Mouse (Mus musculus) kidney, embryonic 14.5 days (tissue): ENCODE measurements around the gene Tbc1d20. TPM values are rescaled to one million over a fixed set of nuclear protein-coding genes. Genes with fewer than 3 reads are reported as not detected.

Experiments
- ATAC-seq: fragments of 200-750 bp; cut with Nextera tagmentation; 2 replicates; pipeline ENCODE4 v1.8.0; 2017; ENCODE audit warnings: moderate number of reproducible peaks, mild to moderate bottlenecking, moderate TSS enrichment, moderate library complexity; ENCODE audit not compliant: low FRiP score, low TSS enrichment
- H3K27ac ChIP-seq: fragments of 300-500 bp; sonication (generic); 2 replicates; pipeline ENCODE4 v1.5.1; 2014; ENCODE audit warnings: low read depth, mild to moderate bottlenecking, low read length, moderate library complexity, mixed read lengths
- H3K27me3 ChIP-seq: fragments of 300-500 bp; sonication (generic); 2 replicates; pipeline ENCODE4 v1.6.1; 2014; ENCODE audit warnings: mild to moderate bottlenecking, low read length; ENCODE audit not compliant: control insufficient read depth, insufficient read depth
- H3K36me3 ChIP-seq: fragments of 300-500 bp; sonication (generic); 2 replicates; pipeline ENCODE4 v1.6.1; 2014; ENCODE audit warnings: low read length, mixed read lengths; ENCODE audit not compliant: control insufficient read depth, insufficient read depth
- H3K4me1 ChIP-seq: fragments of 300-500 bp; sonication (generic); 2 replicates; pipeline ENCODE4 v1.6.1; 2014; ENCODE audit warnings: low read length, mixed read lengths; ENCODE audit not compliant: control insufficient read depth, insufficient read depth
- H3K4me2 ChIP-seq: fragments of 300-500 bp; sonication (generic); replicated peaks from 2 replicates; pipeline ENCODE4 v1.6.1; 2014; ENCODE audit warnings: low read depth, mild to moderate bottlenecking, low read length
- H3K4me3 ChIP-seq: fragments of 300-500 bp; sonication (generic); 2 replicates; pipeline ENCODE4 v1.5.1; 2014; ENCODE audit warnings: mild to moderate bottlenecking, low read length
- H3K9ac ChIP-seq: fragments of 300-500 bp; sonication (generic); 2 replicates; pipeline ENCODE4 v1.6.1; 2014; ENCODE audit warnings: low read depth, mild to moderate bottlenecking, low read length, moderate library complexity
- H3K9me3 ChIP-seq: fragments of 300-500 bp; sonication (generic); 2 replicates; pipeline ENCODE4 v1.6.1; 2016; ENCODE audit warnings: low read length; ENCODE audit not compliant: control insufficient read depth
- WGBS: fragments of 180-500 bp; shearing (Covaris S2); extraction: QIAGEN DNeasy Blood & Tissue Kit; methylation state at CpG from one replicate; pipeline ENCODE4 v1.1.7; 2014; 5-methylcytosine and 5-hydroxymethylcytosine counted together
- polyA plus RNA-seq: library from polyadenylated mRNA; unstranded; fragments of >200 nt; fragmentation: Nextera tagmentation; extraction: Ambion mirVana; gene quantifications from 2 replicates; pipeline ENCODE4 v1.2.1, GENCODE M21; 2014

Gene Tbc1d20
- polyA plus RNA-seq, 1 experiment from 2014 or later: 37.4 TPM

- Histone ChIP-seq H3K27ac (no peak overlapping the region), H3K4me3 (no peak overlapping the region), H3K4me1 (peaks cover 6% of the 10 kb centered on the region; the same call in 1 of the 2 replicates), H3K9ac (no peak overlapping the region), H3K27me3 (no peaks in the 10 kb centered on the region), H3K36me3 (no peaks in the 10 kb centered on the region; the same call in 1 of the 2 replicates), H3K9me3 (no peaks in the 10 kb centered on the region), H3K4me2 (no peak overlapping the region)
- ATAC-seq: no peak
- 54% methylated on average over 2 of the region's 2 CpGs for WGBS
Measured at GRCm38 (mm10) chr2:152292475-152292874, 1.2 kb upstream of the Tbc1d20 start.

DNA sequence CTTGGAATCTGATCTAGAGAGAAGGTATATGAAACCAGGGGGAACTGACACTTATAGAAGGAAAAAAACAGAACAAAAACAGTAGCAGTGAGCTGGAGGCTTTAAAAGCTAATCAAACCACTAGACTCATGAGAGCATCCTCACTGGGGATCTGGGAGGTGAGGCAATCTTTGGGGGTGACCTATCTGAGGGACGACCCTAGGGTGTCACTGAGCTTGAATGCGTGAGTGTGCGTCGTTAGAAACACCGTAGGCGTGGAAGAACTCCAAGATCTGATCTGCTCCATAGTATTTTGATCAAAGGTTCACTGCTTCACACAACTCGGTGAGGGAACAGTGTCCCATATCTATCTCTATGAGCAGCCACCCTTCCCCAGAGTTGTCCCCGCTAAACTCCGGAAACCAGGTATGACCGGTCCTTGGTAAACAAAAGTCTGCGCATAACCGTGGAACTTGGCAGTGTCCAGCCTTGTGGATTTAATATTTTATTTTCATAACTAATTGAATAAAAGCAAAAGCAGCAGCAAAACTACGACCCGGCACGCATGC is 375 bp upstream of the Tbc1d20 start:
- peak; percentile 64 for ATAC-seq

GRCm38 (mm10) chr2:152294541-152294940 is 913 bp downstream of the Tbc1d20 start:
- no peak overlapping the region for H3K27ac ChIP-seq
- 34% methylated on average over 5 of the region's 5 CpGs for WGBS
- ATAC-seq: no peak
- no peaks in the 10 kb centered on the region for H3K36me3 ChIP-seq
- H3K4me1 ChIP-seq: peaks cover 6% of the 10 kb centered on the region; the same call in 1 of the 2 replicates
- peak overlapping the region; percentile 81 for H3K9ac ChIP-seq
- peak overlapping the region; percentile 60 for H3K4me2 ChIP-seq
- no peaks in the 10 kb centered on the region for H3K9me3 ChIP-seq
- peak overlapping the region; percentile 68 for H3K4me3 ChIP-seq
- no peaks in the 10 kb centered on the region for H3K27me3 ChIP-seq

More for the DNA sequence above, 375 bp upstream of the Tbc1d20 start:
- no peak overlapping the region for H3K27ac ChIP-seq
- no peaks in the 10 kb centered on the region for H3K9me3 ChIP-seq
- under 1% methylated on average over 15 of the region's 15 CpGs for WGBS
- peak overlapping the region; percentile 68 for H3K4me3 ChIP-seq
- no peak overlapping the region for H3K9ac ChIP-seq
- H3K4me1 ChIP-seq: peaks cover 6% of the 10 kb centered on the region; the same call in 1 of the 2 replicates
- no peaks in the 10 kb centered on the region for H3K36me3 ChIP-seq
- H3K4me2 ChIP-seq: peak overlapping the region; percentile 60
- no peaks in the 10 kb centered on the region for H3K27me3 ChIP-seq

GRCm38 (mm10) chr2:152302862-152303261 is 9.2 kb downstream of the Tbc1d20 start:
- Histone ChIP-seq H3K9ac (no peak overlapping the region), H3K4me3 (no peak overlapping the region), H3K27ac (no peak overlapping the region), H3K9me3 (no peaks in the 10 kb centered on the region), H3K4me2 (no peak overlapping the region), H3K27me3 (no peaks in the 10 kb centered on the region), H3K4me1 (no peaks in the 10 kb centered on the region), H3K36me3 (peaks cover 45% of the 10 kb centered on the region)
- no peak for ATAC-seq
- 86% methylated on average over 2 of the region's 2 CpGs for WGBS

DNA sequence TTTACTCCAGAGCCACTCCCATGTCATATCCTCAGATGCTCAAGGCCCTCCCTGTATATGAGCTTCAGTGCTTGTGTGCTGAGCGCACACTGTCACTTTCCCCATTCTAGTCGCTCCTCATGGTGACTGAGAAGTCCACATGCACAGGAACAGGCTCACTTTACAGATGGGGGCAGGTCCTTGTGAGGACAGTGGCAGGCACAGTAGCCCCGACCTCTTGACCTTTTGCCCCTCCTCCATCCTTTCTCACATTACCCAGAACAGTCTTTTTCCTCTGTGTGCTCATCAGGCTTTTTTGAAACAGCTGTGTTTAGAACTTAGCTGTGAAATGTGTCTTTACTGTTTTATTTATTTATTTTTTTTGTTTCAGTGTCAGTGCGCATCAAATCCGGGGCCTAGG is 10.2 kb downstream of the Tbc1d20 start:
- WGBS: 56% methylated on average over 5 of the region's 5 CpGs
- Histone ChIP-seq H3K9me3 (no peaks in the 10 kb centered on the region), H3K27me3 (no peaks in the 10 kb centered on the region), H3K9ac (no peak overlapping the region), H3K4me3 (no peak overlapping the region), H3K4me1 (no peaks in the 10 kb centered on the region), H3K27ac (no peak overlapping the region), H3K4me2 (no peak overlapping the region), H3K36me3 (peaks cover 54% of the 10 kb centered on the region)
- ATAC-seq: 0 out of 2 replicates have a peak, but pooled peaks have one; percentile 46

DNA sequence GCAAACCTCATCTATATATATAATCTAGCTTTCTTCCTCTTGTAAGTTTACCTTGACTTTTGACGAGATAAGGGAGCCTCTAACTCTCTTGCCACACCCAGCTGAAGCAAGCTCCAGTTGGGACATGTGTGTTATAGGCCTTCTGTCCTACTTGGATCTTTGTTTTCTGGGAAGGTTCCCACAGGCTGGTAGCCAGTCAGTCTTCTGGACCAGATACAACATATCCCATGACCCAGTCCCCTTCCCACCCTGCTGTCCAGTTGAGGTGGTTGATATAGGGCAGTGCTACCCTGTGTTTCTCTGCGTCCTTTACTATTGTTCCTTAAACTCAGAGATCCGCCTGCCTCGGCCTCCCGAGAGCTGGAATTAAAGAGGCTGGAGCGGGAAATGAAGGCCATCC is 11.9 kb downstream of the Tbc1d20 start:
- Histone ChIP-seq H3K9ac (no peak overlapping the region), H3K9me3 (no peaks in the 10 kb centered on the region), H3K4me2 (no peak overlapping the region), H3K4me3 (no peak overlapping the region), H3K27ac (no peak overlapping the region), H3K27me3 (no peaks in the 10 kb centered on the region), H3K36me3 (peaks cover 66% of the 10 kb centered on the region), H3K4me1 (no peaks in the 10 kb centered on the region)
- no peak for ATAC-seq
- WGBS: 99% methylated on average over 6 of the region's 6 CpGs

DNA sequence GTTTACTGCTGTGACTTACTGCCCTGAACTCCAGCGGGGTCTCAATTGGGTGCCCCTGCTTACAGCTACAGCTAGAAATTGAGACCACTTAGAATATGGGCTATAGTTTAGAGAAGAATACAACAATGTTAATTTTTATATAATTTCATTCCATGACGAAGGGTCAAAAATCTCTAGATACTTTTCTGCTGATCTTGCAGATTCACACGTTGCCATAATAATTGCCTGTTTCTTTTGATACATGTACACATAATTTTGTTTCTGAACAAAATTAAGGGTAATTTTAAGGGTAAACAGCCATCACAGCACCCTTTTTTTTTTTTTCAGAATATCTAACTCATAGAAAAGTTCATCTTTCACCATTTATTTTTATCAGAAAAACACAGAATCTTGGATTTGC is 13.6 kb downstream of the Tbc1d20 start:
- no peak overlapping the region for H3K4me2 ChIP-seq
- 86% methylated on average over 3 of the region's 3 CpGs for WGBS
- H3K4me1 ChIP-seq: no peaks in the 10 kb centered on the region
- H3K27me3 ChIP-seq: no peaks in the 10 kb centered on the region
- H3K9ac ChIP-seq: no peak overlapping the region
- no peak overlapping the region for H3K27ac ChIP-seq
- H3K9me3 ChIP-seq: no peaks in the 10 kb centered on the region
- ATAC-seq: no peak
- H3K36me3 ChIP-seq: peaks cover 79% of the 10 kb centered on the region
- no peak overlapping the region for H3K4me3 ChIP-seq

DNA sequence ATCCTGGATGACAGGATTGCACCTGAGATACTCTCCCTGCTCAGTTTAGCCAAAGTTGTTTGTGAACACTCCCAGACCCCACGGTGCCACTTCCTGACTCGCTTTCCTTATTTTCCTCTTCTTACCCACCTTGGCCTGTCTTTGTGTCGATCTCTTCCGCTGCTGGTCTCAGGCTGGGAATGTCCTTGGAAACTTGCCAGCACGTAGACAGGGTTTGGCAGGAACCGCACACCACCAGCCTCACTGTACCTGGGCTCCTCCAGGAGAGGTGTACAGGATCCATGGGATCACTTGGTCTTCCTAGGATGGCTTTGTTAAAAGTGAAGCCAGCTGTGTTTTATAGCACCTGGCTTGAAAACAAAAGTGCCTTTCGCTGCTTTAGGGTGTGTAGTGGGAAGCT is 19.4 kb downstream of the Tbc1d20 start:
- H3K36me3 ChIP-seq: peaks cover 84% of the 10 kb centered on the region
- no peak overlapping the region for H3K9ac ChIP-seq
- H3K27ac ChIP-seq: no peak overlapping the region
- WGBS: 82% methylated on average over 7 of the region's 7 CpGs
- ATAC-seq: no peak
- H3K4me1 ChIP-seq: no peaks in the 10 kb centered on the region
- H3K27me3 ChIP-seq: no peaks in the 10 kb centered on the region
- H3K9me3 ChIP-seq: no peaks in the 10 kb centered on the region
- no peak overlapping the region for H3K4me2 ChIP-seq
- H3K4me3 ChIP-seq: no peak overlapping the region

DNA sequence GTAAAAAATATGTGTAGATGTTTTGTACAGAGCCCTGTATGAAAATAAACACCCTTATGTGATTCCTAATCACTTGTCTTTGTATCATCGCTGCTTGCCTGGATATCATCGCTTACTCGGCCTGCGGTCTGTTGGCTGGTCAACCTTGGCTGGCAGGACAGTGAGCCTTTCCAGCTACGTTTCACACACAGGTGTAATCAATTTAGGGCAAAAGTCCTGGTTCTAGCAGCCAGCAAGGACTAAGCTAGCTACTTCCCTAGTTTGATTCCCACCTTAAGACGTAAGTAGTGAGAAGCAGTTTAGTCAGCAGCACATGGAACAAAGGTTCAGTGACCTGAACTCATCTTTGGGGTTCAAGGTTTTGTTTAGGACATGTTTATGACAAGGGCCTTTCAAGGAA is 20.3 kb downstream of the Tbc1d20 start:
- H3K9ac ChIP-seq: no peak overlapping the region
- H3K4me3 ChIP-seq: no peak overlapping the region
- H3K9me3 ChIP-seq: no peaks in the 10 kb centered on the region
- no peak for ATAC-seq
- H3K4me1 ChIP-seq: no peaks in the 10 kb centered on the region
- H3K27me3 ChIP-seq: no peaks in the 10 kb centered on the region
- no peak overlapping the region for H3K4me2 ChIP-seq
- H3K36me3 ChIP-seq: peaks cover 84% of the 10 kb centered on the region
- WGBS: 92% methylated on average over 6 of the region's 6 CpGs
- H3K27ac ChIP-seq: no peak overlapping the region
